Mouse (Mus musculus) erythroblast, embryonic 14.5 days (primary cell): ENCODE measurements around the gene Tm4sf20.

Source experiments
- GATA1 ChIP-seq: IDR thresholded peaks from 2 replicates; pipeline ENCODE4 v1.6.1; 2012; ENCODE audit warnings: low read length, inconsistent platforms, mixed read lengths
- TAL1 ChIP-seq: IDR thresholded peaks from 3 replicates; pipeline ENCODE4 v1.6.1; 2012; ENCODE audit warnings: low read length, inconsistent platforms, mixed read lengths

GRCm38 (mm10) chr1:82775293-82775692 lies 7.0 kb upstream of the Tm4sf20 start:
- TF ChIP-seq GATA1 = no peak
- TF ChIP-seq TAL1 = no peak
